Mouse (Mus musculus): Measurements from ENCODE around the gene Efr3b. TPM values are rescaled to one million over a fixed set of nuclear protein-coding genes. Genes with fewer than 3 reads are reported as not detected.

Gene Efr3b
- total and polyA plus RNA-seq, 3 experiments = 0.27 TPM; not detected in 2

DNA sequence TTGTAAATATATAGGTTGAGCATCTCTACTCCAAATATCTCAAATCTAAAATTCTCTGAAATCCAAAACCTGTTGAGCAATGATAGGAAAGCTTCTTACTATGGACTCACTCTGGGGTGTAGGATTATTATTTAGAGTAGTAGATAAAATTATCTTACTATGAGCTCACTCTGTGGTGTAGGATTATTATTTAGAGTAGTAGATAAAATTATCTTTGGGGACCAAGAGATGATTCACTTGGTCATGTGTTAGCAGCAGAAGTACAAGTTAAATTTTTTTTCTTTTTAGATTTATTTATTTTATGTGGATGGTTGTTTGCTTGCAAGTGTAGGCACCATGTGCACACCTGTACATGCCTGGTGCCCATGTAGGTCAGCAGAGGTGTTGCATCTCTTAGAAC, 37.7 kb upstream of the Efr3b start:
- H3K9me3 ChIP-seq (replicated peaks) = no peaks in the 10 kb centered on the region
- ATAC-seq (ENCODE audit: extremely low read depth, insufficient number of reproducible peaks, low FRiP score, poor library complexity, severe bottlenecking) (no peak), DNase-seq (ENCODE audit: low spot score) (no peak)
- no peaks in the 10 kb centered on the region for H3K4me1 ChIP-seq (ENCODE audit: insufficient read depth, low read depth, low read length)
- H3K27me3 ChIP-seq (ENCODE audit: insufficient read depth, low read length) = peaks cover 8% of the 10 kb centered on the region; the same call in 1 of the 2 replicates
- no peaks in the 10 kb centered on the region for H3K36me3 ChIP-seq (replicated peaks)
- no peak overlapping the region for H3K4me3 ChIP-seq (ENCODE audit: low read depth, low read length)
- no peak for TF ChIP-seq POLR2AphosphoS5 (IDR thresholded peaks at IDR 0.05; ENCODE audit: insufficient replicate concordance, low read depth, low read length)
- TF ChIP-seq CTCF (IDR thresholded peaks at IDR 0.05; ENCODE audit: low read depth, low read length) = no peak
- no peak for TF ChIP-seq GATA2 (IDR thresholded peaks at IDR 0.05; ENCODE audit: borderline replicate concordance, low read depth, low read length)
- TF ChIP-seq TAL1 (conservative IDR thresholded peaks at IDR 0.05; ENCODE audit: low read depth, low read length) = no peak
- no peak for TF ChIP-seq GATA1 (IDR thresholded peaks at IDR 0.05; ENCODE audit: borderline replicate concordance, low read length)

- no peaks in the 10 kb centered on the region for H3K4me1 ChIP-seq (ENCODE audit: insufficient read depth, low read depth, low read length)
- ATAC-seq (ENCODE audit: extremely low read depth, insufficient number of reproducible peaks, low FRiP score, poor library complexity, severe bottlenecking) (no peak), DNase-seq (ENCODE audit: low spot score) (no peak)
- H3K9me3 ChIP-seq (replicated peaks) = no peaks in the 10 kb centered on the region
- TF ChIP-seq POLR2AphosphoS5 (IDR thresholded peaks at IDR 0.05; ENCODE audit: insufficient replicate concordance, low read depth, low read length) (no peak), CTCF (IDR thresholded peaks at IDR 0.05; ENCODE audit: low read depth, low read length) (no peak)
- no peak overlapping the region for H3K4me3 ChIP-seq (ENCODE audit: low read depth, low read length)
- peaks cover 8% of the 10 kb centered on the region; the same call in 1 of the 2 replicates for H3K27me3 ChIP-seq (ENCODE audit: insufficient read depth, low read length)
- no peaks in the 10 kb centered on the region for H3K36me3 ChIP-seq (replicated peaks)
These were observed 36.7 kb upstream of the Efr3b start for GRCm38 (mm10) chr12:4075407-4075806.

GRCm38 (mm10) chr12:4071671-4072070, 33.0 kb upstream of the Efr3b start:
- DNase-seq (ENCODE audit: low spot score) = no peak
- TF ChIP-seq GATA2 (IDR thresholded peaks at IDR 0.05; ENCODE audit: borderline replicate concordance, low read depth, low read length) (no peak), CTCF (IDR thresholded peaks at IDR 0.05; ENCODE audit: low read depth, low read length) (no peak), GATA1 (IDR thresholded peaks at IDR 0.05; ENCODE audit: borderline replicate concordance, low read length) (no peak), POLR2AphosphoS5 (IDR thresholded peaks at IDR 0.05; ENCODE audit: insufficient replicate concordance, low read depth, low read length) (no peak), TAL1 (conservative IDR thresholded peaks at IDR 0.05; ENCODE audit: low read depth, low read length) (no peak)

DNA sequence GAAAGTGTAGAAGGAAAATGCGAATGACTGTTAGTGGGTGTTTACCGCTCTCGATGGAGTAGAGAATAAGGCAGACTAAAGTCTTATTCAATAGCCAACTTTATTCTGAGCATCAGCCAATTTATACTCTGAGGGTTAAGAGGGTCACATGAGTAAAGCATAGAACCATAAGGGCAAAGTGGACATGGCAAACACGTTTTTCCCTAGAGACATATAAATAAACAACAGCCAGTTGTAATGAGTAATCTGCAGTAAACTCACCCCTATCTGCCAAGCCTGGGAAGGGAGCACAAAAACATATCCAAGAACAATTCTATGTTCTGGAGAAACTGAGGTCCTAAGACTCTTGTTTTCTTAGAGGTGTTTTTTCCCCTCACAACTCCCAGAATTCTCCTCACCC, 29.8 kb upstream of the Efr3b start:
- ATAC-seq (ENCODE audit: extremely low read depth, insufficient number of reproducible peaks, low FRiP score, poor library complexity, severe bottlenecking) (no peak), DNase-seq (ENCODE audit: low spot score) (no peak)
- Histone ChIP-seq H3K36me3 (replicated peaks) (no peaks in the 10 kb centered on the region), H3K9me3 (replicated peaks) (no peaks in the 10 kb centered on the region), H3K4me3 (ENCODE audit: low read depth, low read length) (no peak overlapping the region), H3K27me3 (ENCODE audit: insufficient read depth, low read length) (peaks cover 17% of the 10 kb centered on the region), H3K4me1 (ENCODE audit: insufficient read depth, low read depth, low read length) (no peaks in the 10 kb centered on the region)
- TF ChIP-seq GATA1 (IDR thresholded peaks at IDR 0.05; ENCODE audit: borderline replicate concordance, low read length) (no peak), CTCF (IDR thresholded peaks at IDR 0.05; ENCODE audit: low read depth, low read length) (no peak), POLR2AphosphoS5 (IDR thresholded peaks at IDR 0.05; ENCODE audit: insufficient replicate concordance, low read depth, low read length) (no peak), TAL1 (conservative IDR thresholded peaks at IDR 0.05; ENCODE audit: low read depth, low read length) (no peak), GATA2 (IDR thresholded peaks at IDR 0.05; ENCODE audit: borderline replicate concordance, low read depth, low read length) (no peak)

More at GRCm38 (mm10) chr12:4071671-4072070, 33.0 kb upstream of the Efr3b start:
- Histone ChIP-seq H3K4me3 (ENCODE audit: low read depth, low read length) (no peak overlapping the region), H3K36me3 (replicated peaks) (no peaks in the 10 kb centered on the region), H3K9me3 (replicated peaks) (no peaks in the 10 kb centered on the region), H3K4me1 (ENCODE audit: insufficient read depth, low read depth, low read length) (no peaks in the 10 kb centered on the region), H3K27me3 (ENCODE audit: insufficient read depth, low read length) (peaks cover 14% of the 10 kb centered on the region)
- ATAC-seq (ENCODE audit: extremely low read depth, insufficient number of reproducible peaks, low FRiP score, poor library complexity, severe bottlenecking) = no peak

DNA sequence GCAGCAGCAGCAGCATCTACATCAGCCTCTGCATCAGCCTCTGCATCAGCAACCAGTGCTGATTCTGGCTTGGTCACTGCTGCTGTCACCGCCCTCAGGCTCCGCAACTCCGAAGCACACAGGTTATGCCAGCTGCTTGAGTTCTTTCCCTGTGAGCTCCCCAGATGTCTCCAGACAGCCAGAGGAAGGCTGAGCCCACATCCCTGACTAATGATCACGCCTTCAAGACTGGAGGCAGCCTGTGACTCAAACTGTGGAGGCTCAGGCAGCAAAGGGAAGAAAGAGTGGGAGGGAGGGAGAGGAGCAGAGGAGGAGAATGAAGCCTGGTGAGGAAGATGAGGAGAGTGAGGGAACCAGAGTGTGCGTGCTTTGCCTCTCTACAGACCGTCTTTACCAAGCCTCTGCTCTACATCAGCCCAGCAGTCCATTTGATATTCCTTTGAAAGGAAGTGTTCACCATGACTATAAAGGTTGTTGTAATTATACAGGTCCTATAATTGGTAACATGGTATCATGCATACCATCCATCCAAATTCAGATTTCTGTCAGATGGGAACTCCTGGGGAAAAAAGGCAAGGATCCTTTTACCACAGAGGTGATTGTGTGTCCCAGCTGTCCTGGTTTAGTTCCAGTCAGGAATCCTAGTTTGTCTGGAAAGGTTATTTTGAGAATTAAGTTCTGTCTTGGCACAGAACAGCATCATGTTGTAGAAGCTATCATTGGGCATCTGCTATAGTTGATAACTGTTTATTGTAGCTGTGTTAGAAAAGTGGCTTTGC, 28.2 kb upstream of the Efr3b start:
- Histone ChIP-seq H3K4me3 (ENCODE audit: low read depth, low read length) (no peak overlapping the region), H3K27me3 (ENCODE audit: insufficient read depth, low read length) (peaks cover 13% of the 10 kb centered on the region), H3K36me3 (replicated peaks) (no peaks in the 10 kb centered on the region), H3K9me3 (replicated peaks) (no peaks in the 10 kb centered on the region), H3K4me1 (ENCODE audit: insufficient read depth, low read depth, low read length) (0 out of 2 replicates have a peak, but pooled peaks cover 2% of the 10 kb centered on the region)
- TF ChIP-seq GATA2 (IDR thresholded peaks at IDR 0.05; ENCODE audit: borderline replicate concordance, low read depth, low read length) (no peak), POLR2AphosphoS5 (IDR thresholded peaks at IDR 0.05; ENCODE audit: insufficient replicate concordance, low read depth, low read length) (no peak), GATA1 (IDR thresholded peaks at IDR 0.05; ENCODE audit: borderline replicate concordance, low read length) (no peak), CTCF (IDR thresholded peaks at IDR 0.05; ENCODE audit: low read depth, low read length) (no peak), TAL1 (conservative IDR thresholded peaks at IDR 0.05; ENCODE audit: low read depth, low read length) (no peak)
- no peak for ATAC-seq (ENCODE audit: extremely low read depth, insufficient number of reproducible peaks, low FRiP score, poor library complexity, severe bottlenecking)
- no peak for DNase-seq (ENCODE audit: low spot score)

GRCm38 (mm10) chr12:4065944-4066343, 27.2 kb upstream of the Efr3b start:
- no peaks in the 10 kb centered on the region for H3K9me3 ChIP-seq (replicated peaks)
- no peak overlapping the region for H3K4me3 ChIP-seq (ENCODE audit: low read depth, low read length)
- ATAC-seq (ENCODE audit: extremely low read depth, insufficient number of reproducible peaks, low FRiP score, poor library complexity, severe bottlenecking) = no peak
- peaks cover 9% of the 10 kb centered on the region; the same call in 1 of the 2 replicates for H3K27me3 ChIP-seq (ENCODE audit: insufficient read depth, low read length)
- TF ChIP-seq CTCF (IDR thresholded peaks at IDR 0.05; ENCODE audit: low read depth, low read length) (no peak), GATA2 (IDR thresholded peaks at IDR 0.05; ENCODE audit: borderline replicate concordance, low read depth, low read length) (no peak), TAL1 (conservative IDR thresholded peaks at IDR 0.05; ENCODE audit: low read depth, low read length) (no peak), POLR2AphosphoS5 (IDR thresholded peaks at IDR 0.05; ENCODE audit: insufficient replicate concordance, low read depth, low read length) (no peak), GATA1 (IDR thresholded peaks at IDR 0.05; ENCODE audit: borderline replicate concordance, low read length) (no peak)
- 0 out of 2 replicates have a peak, but pooled peaks cover 2% of the 10 kb centered on the region for H3K4me1 ChIP-seq (ENCODE audit: insufficient read depth, low read depth, low read length)
- DNase-seq (ENCODE audit: low spot score) = no peak
- no peaks in the 10 kb centered on the region for H3K36me3 ChIP-seq (replicated peaks)
